Mouse (Mus musculus): ENCODE measurements around the gene Ccdc40. TPM values are rescaled to one million over a fixed set of nuclear protein-coding genes. Genes with fewer than 3 reads are reported as not detected.

The Ccdc40 gene
- total RNA-seq, 2 experiments from 2014 or later = 0.15 to 0.31 TPM

DNA sequence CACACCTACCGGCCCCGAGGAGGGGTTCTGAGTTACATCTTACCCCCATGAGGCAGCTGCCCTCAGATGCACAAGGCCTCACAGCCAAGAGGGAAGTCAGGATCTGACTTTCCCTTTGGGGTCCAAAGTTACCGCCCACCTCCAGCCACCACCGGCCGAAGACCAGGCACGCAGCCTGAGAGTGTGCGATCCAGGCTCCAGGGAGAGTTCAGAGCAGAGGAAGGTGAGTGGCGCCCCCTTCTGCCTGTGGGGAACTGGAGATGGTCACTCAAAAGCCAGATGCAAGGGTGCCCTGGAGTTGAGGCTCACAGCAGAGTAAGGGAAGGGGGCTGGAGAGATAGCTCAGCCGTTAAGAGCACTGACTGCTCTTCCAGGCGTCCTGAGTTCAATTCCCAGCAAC is 22.6 kb upstream of the Ccdc40 start:
- intact Hi-C loops (cut with DNase I) = loop anchor here (2.0 kb wide), 1 partner anchor 43 kb away; no protein-coding TSS in a partner anchor
- DNase-seq = no peak

DNA sequence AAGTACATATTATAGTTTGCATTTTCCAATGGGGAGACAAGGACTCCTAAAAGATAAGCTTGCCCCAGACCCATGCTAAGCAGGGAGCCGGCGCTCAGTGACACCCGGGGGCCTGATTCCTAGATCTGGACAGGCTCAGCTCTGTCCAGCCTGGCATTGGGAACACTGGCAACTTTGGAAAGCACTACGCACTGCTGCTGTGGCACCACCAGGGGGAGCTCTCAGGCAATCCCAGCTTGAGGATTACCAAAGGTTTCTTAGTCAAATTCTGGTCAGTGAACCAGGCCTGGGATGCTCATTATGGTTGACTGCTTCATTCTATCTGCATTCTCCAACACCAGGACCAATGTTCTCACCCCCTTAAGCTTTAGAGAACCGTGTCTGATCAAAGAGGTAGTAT is 21.8 kb upstream of the Ccdc40 start:
- intact Hi-C loops (cut with DNase I) = loop anchor here (2.0 kb wide), 1 partner anchor 42 kb away; no protein-coding TSS in a partner anchor
- DNase-seq = peak; percentile 81 to 84

DNA sequence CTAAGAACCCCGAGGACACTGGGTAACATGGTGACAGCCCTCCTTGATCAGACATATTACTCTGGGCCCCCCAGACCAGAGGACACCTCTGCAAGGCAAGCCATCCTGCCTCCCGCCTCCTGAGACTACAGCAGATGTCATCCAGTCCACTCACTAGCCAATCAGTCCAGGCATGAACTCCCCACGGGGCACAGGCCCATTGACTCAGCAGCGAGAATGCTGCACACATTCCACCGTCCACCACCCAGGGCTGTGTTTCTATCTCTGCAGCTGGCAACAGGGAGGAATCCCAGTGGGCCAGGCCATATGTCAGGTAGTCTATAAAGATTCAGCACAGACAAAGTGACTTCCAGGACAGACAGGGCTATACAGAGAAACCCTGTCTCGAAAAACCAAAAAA is 20.4 kb upstream of the Ccdc40 start:
- intact Hi-C loops (cut with DNase I) = loop anchor here (2.0 kb wide), 1 partner anchor 41 kb away; no protein-coding TSS in a partner anchor
- no peak for DNase-seq

DNA sequence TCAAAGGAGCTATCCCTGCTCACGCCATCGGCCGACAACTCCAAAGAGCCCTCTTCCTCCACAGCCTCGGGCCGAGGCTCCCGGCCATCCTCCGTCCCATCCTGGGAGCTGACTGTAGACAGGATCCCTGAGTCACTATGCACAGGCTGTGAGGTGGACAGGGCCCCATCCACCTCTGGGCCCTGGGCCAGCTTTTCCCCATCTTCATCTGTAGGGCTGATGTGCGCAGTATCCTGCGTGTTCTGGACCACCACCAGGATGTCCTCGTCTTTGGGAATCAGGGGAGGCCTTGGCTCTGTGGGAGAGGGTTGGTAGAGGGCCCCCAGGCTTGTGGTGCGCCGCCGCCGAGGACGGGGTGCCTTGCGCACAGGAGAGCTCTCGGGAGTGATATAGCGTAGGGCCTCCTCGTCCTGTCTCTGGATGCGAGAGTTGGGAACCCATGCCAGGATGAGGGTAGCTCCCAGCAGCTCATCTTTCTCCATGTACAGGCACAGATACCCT is 19.5 kb upstream of the Ccdc40 start:
- intact Hi-C loops (cut with DNase I) = no loop called here

DNA sequence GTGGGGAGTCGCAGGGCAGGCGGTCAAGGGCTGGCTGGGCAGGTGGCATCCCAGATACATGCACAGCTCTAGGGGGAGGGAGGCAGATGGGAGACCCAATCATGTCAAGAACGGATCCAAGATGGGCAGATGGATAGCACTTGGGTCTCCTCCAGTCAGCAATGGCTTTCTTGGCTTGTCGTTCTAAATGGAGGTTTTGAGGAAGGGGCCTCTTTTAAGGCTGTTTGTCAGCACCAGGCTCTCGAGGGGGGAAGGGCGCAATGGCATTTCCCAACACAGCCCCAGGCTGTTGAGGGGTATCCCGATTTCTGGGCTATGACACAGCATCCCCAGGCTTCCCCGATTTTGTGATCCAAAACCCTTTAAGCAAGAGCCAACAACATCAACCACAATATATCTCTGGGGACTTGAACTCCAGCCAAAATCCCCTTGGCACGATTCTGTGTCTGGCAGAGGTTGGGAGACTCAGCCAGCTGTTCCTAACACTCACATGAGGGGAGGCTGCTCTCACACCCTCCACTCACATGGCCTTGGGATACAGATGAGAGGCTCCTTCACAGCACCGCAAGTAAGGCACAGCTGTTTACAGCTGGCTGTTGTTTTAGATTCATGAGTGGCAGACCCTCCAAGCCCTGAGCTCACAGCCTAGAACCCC is 18.9 kb upstream of the Ccdc40 start:
- DNase-seq = peak; percentile 75 to 82
- intact Hi-C loops (cut with DNase I) = no loop called here

More for the DNA sequence above, 19.5 kb upstream of the Ccdc40 start:
- DNase-seq = no peak

DNA sequence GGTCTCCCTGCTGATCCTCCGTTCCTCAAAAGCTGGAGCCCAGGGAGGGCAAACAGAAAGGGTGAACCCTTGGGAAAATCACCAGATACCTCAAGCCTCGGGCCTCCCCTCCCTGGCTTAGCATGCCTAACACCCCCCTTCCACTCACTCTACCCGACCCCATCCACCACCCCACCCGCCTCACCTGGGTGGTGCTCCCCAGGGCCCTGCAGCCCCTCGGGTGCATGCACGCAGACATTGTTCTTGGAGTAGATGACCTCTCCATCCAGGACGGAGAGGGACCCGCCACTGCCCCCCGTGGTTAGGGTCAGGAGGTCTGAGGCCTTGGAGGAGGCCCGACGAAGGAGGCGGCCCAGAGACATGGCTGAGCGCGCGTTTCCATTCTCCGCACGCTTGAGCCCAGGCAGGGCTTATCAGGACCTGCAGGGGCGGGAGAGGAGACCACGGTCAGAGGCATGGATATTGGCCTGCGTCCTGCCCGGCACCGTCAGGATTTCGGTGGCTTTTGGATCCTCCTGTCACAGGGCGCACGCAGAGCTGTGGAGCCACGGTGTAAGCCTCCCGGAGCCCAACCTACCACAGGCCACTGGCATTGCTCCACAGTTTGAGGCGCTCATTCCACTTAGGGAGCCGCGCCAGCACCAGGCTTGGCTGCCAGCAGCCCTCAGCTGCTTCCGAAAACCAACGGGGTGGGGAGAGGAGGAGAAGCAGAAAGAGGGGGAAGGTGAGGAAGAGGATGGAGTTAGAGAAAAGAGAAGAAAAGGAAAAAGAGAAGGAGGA is 17.9 kb upstream of the Ccdc40 start:
- DNase-seq = peak; percentile 82 to 87

DNA sequence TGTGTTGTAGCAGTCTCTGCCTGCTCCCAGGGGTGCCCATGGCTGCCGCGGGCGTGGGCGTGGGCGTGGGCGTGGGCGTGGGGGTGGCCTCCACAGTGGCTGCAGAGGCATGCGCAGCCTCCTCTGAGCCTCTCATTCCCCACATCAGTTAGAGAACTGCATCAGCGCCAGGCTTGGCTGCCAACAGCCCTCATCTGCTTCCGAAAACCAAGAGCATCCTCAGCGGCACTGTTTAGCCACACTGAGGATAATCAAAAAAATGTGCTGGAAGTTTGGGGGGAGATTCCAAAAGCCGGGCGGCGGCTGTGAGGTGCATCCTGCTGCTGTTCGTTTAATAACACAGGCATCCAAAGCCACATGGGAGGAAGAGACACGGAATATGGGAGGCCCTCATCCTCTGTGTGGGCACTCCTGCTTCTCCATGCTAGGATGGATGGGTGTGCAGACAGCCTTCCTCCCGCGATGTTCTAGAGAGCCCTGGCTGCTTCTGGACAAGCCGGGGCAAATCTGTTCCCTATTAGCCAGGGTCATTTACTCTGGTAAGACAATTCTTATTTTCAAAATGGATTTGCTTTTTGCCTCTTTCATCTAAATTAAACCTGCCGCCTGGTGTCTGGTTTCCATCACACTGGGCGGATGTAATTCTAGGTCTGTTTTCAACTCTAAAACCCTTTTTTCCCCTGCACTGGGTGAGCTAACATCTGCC is 16.6 kb upstream of the Ccdc40 start:
- intact Hi-C loops (cut with DNase I) = no loop called here
- no peak for DNase-seq

More for the DNA sequence above, 17.9 kb upstream of the Ccdc40 start:
- intact Hi-C loops (cut with DNase I) = no loop called here

DNA sequence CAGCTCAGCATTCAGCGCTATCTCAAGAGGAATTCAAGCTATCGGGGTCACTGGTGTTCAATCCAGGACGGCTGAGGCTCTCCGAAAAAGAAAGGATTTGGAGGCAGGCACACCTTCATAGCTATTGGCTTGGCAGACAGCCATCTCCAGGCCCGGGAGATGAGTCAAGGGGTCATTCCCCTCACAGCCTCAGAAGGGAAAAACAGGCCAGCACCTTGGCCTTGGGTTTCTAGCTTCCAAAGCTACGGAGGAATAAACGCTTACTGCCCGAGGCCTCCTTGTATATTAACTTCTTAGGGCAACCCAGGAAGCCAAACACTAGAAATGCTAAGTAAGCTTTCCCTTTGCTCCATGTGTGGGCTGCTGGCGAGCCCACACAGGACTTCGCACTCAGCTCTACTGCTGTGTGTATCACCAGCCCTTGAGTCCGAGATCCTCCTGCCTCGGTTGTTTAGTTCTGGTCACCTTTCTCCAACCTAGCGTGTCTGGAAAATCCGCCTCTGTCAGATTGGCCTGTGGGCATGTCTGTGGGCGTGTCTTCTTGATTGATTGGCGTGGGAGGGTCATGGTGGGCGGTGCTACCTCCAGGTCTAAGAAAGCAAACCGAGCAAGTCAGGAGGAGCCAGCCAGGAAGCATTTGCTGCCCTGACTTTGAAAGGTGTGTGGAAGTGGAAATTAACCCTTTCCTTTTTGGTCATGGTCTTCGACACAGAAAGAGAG is 15.0 kb upstream of the Ccdc40 start:
- intact Hi-C loops (cut with DNase I) = no loop called here
- DNase-seq = no peak

DNA sequence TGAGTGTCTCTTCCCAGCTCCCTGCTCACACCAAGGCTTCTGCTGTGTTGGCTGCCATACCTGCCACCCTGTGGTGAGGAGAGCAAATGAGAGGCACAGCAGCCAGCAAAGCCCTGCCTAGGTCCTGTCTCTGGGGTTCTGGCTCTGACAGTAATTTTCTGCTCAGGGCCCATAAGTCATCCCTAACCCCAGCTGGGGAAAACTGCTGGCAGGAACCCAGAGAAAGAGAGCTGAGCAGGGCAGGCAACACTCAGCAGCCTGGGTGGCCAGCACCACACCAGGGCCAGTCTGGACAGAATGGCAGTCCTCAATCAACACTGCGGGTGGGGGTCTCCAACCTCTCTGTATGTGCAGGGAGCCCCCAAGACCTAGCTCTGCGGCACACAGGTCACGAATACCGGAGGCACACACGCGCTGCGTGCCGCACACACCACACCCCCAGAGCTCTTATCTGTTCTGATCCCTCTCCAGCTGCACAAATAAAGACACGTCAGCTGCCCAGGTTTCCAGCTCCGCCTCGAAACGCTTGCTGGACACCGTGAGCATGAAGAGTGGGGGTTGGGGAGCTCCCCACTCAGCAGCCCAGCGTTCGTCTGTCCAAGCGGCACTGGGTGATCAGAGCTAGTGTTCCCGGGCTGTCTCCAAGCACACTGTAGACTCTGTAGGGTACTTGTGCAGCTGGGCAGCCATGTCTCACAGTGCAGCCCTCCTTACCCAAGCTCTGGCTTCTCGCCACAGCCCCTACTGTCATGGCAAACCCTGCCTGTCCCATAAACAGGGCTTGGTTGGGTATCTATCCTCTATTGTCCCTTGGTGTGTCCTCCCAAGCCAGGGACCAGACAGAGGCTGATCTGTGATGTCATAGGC is 13.1 kb upstream of the Ccdc40 start:
- DNase-seq = peak; percentile 62 to 73
- intact Hi-C loops (cut with DNase I) = no loop called here

DNA sequence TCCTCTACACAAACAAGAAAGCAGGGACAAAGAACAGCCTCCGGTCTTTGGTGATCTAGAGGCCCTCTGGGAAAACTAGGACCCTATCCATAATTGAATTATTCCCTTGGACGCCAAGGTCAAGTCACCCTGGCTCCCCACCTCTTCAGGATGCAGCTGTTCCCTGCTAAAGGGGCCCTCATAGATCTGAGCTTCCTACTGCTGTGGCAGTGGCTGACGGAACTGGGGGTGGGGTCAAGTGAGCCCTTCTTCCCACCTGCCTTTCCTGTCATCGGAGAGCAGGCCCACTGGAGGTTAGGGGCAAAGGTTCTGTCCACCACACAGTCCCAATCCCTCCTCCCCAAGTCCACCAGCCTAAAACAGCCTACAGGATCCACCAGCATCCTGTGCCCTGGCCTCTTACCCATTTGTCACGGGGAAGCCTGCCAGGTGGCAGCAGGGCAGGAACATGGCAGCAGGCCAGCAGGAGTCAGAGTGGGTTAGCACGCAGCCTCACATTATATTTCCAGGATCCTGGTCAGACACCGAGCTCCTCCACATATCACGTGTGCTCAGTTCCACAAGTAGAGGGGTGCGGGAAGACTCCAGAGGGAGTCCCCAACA is 12.4 kb upstream of the Ccdc40 start:
- peak; percentile 78 to 83 for DNase-seq
- intact Hi-C loops (cut with DNase I) = no loop called here

DNA sequence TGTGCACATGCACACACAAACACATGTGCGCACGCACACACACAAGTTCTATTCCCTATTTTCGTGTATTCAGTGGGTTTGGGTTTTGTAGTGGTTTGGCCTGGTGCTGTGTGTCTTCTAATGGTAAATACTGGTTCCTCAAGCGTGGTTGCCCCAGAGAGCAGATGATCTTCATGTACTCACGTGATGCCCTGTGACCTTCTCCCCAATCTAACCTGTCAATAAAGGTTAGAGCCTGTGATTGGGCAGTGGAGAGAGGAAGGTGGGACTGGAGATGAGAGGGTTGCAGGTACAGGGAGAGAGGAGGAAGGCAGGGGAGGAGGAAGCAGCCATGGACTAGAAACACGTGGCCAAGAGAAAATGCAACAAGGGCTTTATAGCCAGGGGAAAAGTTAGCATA is 10.5 kb upstream of the Ccdc40 start:
- DNase-seq = no peak
- intact Hi-C loops (cut with DNase I) = no loop called here

DNA sequence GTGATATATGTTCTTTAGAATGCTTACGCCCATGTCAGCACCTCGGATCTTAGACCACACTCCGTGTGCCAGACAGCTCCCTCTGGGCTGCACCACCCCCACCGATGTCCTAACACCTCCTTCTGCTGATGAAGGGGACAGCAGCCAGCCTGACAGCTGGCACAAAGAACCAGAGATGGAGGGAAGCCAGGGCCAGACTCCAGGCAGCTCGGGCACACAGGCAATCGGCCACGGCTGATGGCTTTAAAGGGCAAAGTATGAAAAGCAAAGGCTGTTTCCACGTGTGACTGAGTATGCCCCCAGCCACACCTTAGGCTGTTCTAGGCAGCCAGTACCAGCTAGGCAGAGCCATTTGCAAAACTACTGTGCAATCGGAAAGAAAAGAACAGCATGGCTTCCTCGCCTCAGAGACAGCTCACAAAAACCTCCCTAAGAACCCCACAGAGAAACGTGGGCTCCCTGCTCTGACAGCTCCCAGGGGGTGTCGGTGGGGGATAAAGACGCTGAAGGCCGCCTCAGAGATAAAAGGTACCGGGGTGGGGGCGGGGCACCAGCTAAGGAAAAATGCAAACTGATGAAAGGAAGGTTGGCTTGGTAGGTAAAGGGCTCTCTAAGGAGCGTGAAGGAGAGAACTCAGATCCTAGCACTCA is 8.4 kb upstream of the Ccdc40 start:
- intact Hi-C loops (cut with DNase I) = no loop called here
- DNase-seq = peak; percentile 73 to 84

DNA sequence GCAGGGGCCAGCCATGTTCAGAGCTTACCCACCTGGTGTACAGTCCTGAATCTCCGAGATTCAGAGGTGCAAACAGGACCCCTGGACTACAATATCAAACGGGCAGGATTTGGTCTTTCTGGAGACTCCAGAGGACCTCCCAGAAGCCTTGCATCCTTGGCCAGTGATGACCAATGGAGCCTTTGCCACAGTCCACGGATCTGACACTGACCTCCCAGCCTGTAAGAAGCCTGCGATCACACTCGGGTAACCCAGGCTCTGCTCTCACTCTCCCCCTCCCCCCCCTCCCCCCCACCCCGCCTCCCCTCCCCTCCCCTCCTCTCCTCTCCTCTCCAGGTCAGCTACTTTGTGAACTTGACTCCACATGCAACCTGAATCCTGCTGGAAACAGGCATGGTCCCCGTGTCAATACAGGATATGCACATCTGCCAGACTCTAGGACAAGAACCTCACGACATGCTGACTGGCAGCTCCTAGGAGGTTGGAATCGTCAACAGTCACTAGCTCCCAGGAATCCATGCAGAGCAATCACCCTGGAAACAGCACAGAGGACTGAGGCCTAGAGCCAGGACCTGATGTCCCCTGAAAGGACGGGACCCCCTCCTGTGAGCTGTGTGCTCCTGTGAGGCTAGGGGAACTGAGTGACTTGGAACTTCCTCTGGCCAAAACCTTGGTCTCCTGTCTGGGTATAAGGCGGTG is 6.4 kb upstream of the Ccdc40 start:
- DNase-seq = no peak
- intact Hi-C loops (cut with DNase I) = no loop called here

DNA sequence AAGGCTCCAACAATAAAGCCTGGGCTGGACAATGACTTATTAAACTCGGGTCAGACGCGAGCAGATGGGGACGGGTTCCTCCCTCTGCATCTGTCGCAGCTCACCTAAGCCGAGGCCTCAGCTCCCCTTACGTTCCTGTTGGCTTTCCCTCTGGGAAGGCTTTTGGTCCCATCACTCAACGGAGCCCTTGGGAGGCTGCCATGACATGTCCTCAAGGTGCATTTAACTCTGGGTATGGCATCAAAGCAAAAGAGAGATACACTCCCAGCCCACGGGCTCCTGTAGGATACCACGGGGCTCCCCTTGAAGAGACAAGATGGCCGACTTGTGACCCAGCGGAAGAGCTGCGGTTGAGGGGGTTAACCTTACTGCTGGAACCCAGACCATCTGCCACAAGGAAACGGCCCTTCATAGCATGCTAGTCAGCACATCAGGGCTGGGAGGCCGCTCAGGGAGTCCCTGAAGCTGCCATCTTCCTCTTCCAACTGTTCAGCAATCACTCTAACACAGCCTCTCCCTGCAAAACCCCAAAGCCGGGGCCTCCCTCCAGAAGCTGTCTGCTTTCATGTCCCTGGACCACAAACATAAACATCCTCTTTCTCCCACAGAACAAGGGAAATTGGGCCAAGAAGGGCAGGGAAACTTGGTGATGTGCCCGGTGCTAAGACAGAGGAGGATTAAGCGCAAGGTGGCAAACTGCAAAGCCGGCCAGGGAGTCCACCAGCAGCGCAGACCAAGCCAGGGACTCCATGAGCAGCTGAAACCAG is 5.1 kb upstream of the Ccdc40 start:
- intact Hi-C loops (cut with DNase I) = no loop called here
- no peak for DNase-seq

DNA sequence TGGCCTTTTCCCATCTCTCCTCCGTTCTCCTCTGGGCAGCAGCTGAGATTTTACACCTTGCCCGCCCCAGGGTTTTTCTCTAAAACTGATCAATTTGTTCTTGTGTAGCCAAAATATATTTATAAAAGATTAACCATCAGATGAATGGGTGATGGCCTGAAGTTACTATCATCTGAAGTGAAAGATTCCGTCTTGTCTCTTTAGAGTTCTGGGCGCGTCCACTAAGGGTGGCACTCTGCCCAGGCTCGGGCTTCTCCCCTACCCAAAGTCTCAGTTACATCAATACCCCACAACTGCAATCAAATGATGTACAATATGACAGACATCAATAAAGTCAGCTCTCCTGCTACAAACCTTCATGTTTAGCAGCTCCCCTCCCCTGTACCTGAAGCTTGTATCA is 3.4 kb upstream of the Ccdc40 start:
- no peak for DNase-seq
- intact Hi-C loops (cut with DNase I) = no loop called here

DNA sequence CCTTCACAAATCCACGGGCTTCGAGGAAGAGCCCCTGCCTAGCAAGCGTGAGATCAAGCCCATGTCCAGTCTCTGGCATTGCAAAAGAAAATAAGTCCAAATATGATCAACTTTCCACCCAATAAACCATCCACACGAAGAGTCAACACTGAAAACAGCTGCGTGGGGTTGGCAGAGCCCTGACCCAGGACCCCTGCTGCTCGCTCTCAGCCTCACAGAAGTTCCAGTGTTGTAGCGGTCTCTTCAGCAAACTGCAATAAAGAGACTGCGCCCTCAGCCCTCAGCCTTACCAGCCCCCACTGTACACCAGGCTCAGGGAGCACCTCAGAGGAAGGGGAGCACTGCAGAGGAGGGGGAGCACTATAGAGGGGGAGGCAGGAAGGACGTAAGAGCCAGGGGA is 2.7 kb upstream of the Ccdc40 start:
- intact Hi-C loops (cut with DNase I) = no loop called here
- DNase-seq = no peak

DNA sequence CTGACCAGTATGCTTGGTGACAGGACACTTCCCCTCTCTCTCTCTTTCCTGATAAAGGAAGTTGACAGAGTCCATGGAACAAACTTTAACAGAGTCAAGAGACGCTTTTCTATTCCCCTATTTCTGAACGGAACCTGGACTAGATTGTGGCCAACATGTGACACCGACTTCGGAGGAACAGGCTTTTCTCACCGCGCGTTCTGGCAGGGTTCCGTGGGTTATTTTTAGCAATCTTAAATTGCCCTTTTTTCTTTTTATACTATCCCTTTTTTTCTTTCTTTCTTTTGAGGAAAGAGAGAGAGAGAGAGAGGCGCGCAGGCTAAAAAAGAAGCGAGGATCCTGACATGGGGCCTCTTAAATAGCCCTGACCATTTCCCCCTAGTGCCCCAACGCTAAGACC is 781 bp upstream of the Ccdc40 start:
- DNase-seq = no peak
- intact Hi-C loops (cut with DNase I) = no loop called here

All from heart, postnatal 14 days (tissue).